Mouse (Mus musculus) MEL (cell line): ENCODE measurements around the gene Vwc2l. TPM values are rescaled to one million over a fixed set of nuclear protein-coding genes. Genes with fewer than 3 reads are reported as not detected.

Source experiments
- DNase-seq: peaks from one replicate; pipeline ENCODE4 v3.0.0; 2011; ENCODE audit warnings: low read depth, low spot score
- H3K27ac ChIP-seq: 2 replicates; pipeline ENCODE4 v1.5.1; 2012; ENCODE audit warnings: low read depth, mild to moderate bottlenecking, control low read depth, low read length, moderate library complexity; ENCODE audit not compliant: control insufficient read depth
- H3K27me3 ChIP-seq, 2 experiments: fragments of 150-350 bp in 1 of 2; sonication (generic) in 1 of 2; 2 replicates each; pipeline ENCODE4 v1.6.1; 2012; ENCODE audit warnings: low read length in 2 of 2, mild to moderate bottlenecking in 2 of 2, improper control_type of control experiment in 1 of 2, moderate library complexity in 1 of 2; ENCODE audit not compliant: insufficient read depth in 2 of 2, control insufficient read depth in 1 of 2
- H3K36me3 ChIP-seq, 2 experiments: 2 replicates each; pipeline ENCODE4 v1.6.1; 2012 to 2014; ENCODE audit warnings: low read length in 2 of 2, improper control_type of control experiment in 1 of 2, inconsistent platforms in 1 of 2, mild to moderate bottlenecking in 1 of 2; ENCODE audit not compliant: insufficient read depth in 2 of 2, control insufficient read depth in 1 of 2
- H3K4me1 ChIP-seq, 2 experiments: fragments of 150-350 bp in 1 of 2; sonication (generic) in 1 of 2; 2 replicates each; pipeline ENCODE4 v1.6.1; 2012; ENCODE audit warnings: low read length in 2 of 2, improper control_type of control experiment in 1 of 2, mild to moderate bottlenecking in 1 of 2; ENCODE audit not compliant: insufficient read depth in 2 of 2, control insufficient read depth in 1 of 2
- H3K4me3 ChIP-seq, 2 experiments: fragments of 150-350 bp in 1 of 2; sonication (generic) in 1 of 2; 2 replicates each; pipeline ENCODE4 v1.5.1; 2012; ENCODE audit warnings: low read depth in 2 of 2, low read length in 2 of 2, mild to moderate bottlenecking in 2 of 2, moderate library complexity in 2 of 2, control low read depth in 1 of 2, improper control_type of control experiment in 1 of 2; ENCODE audit not compliant: control insufficient read depth in 1 of 2, insufficient read depth in 1 of 2
- H3K79me2 ChIP-seq: 2 replicates; pipeline ENCODE4 v1.6.1; 2012; ENCODE audit warnings: mild to moderate bottlenecking, low read length, moderate library complexity; ENCODE audit not compliant: control insufficient read depth, poor library complexity, insufficient read depth
- H3K9ac ChIP-seq: 2 replicates; pipeline ENCODE4 v1.6.1; 2012; ENCODE audit warnings: low read depth, mild to moderate bottlenecking, control low read depth, low read length, moderate library complexity; ENCODE audit not compliant: control insufficient read depth, poor library complexity, severe bottlenecking
- H3K9me3 ChIP-seq: fragments of 150-350 bp; sonication (generic); replicated peaks from 2 replicates; pipeline ENCODE4 v1.6.1; 2012; ENCODE audit warnings: mild to moderate bottlenecking, low read length, improper control_type of control experiment, moderate library complexity; ENCODE audit not compliant: insufficient read depth
- BHLHE40 ChIP-seq: IDR thresholded peaks from 2 replicates; pipeline ENCODE4 v1.6.1; 2012; ENCODE audit warnings: low read depth, mild to moderate bottlenecking, inconsistent platforms, low read length, improper control_type of control experiment, borderline replicate concordance
- CHD1 ChIP-seq: IDR thresholded peaks from 2 replicates; pipeline ENCODE4 v1.6.1; 2012; ENCODE audit warnings: low read depth, mild to moderate bottlenecking, inconsistent platforms, low read length, improper control_type of control experiment
- CTCF ChIP-seq, 3 experiments: IDR thresholded peaks in 2 of 3; conservative IDR thresholded peaks in 1 of 3; 2 replicates each; pipeline ENCODE4 v1.5.1; 2011 to 2012; ENCODE audit warnings: low read length in 3 of 3, low read depth in 2 of 3, mild to moderate bottlenecking in 2 of 3, improper control_type of control experiment in 1 of 3, inconsistent platforms in 1 of 3, mixed read lengths in 1 of 3, moderate library complexity in 1 of 3; ENCODE audit not compliant: control insufficient read depth in 1 of 3, insufficient read depth in 1 of 3, poor library complexity in 1 of 3, severe bottlenecking in 1 of 3
- E2F4 ChIP-seq: IDR thresholded peaks from 2 replicates; pipeline ENCODE4 v1.6.1; 2011; ENCODE audit warnings: low read depth, low read length, improper control_type of control experiment, borderline replicate concordance
- EP300 ChIP-seq, 2 experiments: IDR thresholded peaks; 2 replicates each; pipeline ENCODE4 v1.6.1; 2011; ENCODE audit warnings: improper control_type of control experiment in 2 of 2, low read length in 2 of 2, low read depth in 1 of 2, mild to moderate bottlenecking in 1 of 2
- GABPA ChIP-seq: IDR thresholded peaks from 2 replicates; pipeline ENCODE4 v1.6.1; 2012; ENCODE audit warnings: low read depth, mild to moderate bottlenecking, inconsistent platforms, low read length, improper control_type of control experiment, moderate library complexity
- GATA1 ChIP-seq: IDR thresholded peaks from 2 replicates; pipeline ENCODE4 v1.6.1; 2011; ENCODE audit warnings: low read depth, low read length, improper control_type of control experiment
- HCFC1 ChIP-seq: IDR thresholded peaks from 2 replicates; pipeline ENCODE4 v1.6.1; 2012; ENCODE audit warnings: low read depth, mild to moderate bottlenecking, inconsistent platforms, low read length, improper control_type of control experiment, moderate library complexity
- JUND ChIP-seq: IDR thresholded peaks from 2 replicates; pipeline ENCODE4 v1.6.1; 2011; ENCODE audit warnings: low read depth, mild to moderate bottlenecking, improper control_type of control experiment, low read length
- MAFK ChIP-seq: IDR thresholded peaks from 2 replicates; pipeline ENCODE4 v1.6.1; 2011; ENCODE audit warnings: low read depth, mild to moderate bottlenecking, low read length, improper control_type of control experiment, borderline replicate concordance
- MXI1 ChIP-seq: IDR thresholded peaks from 2 replicates; pipeline ENCODE4 v1.6.1; 2011; ENCODE audit warnings: mild to moderate bottlenecking, low read depth, low read length, improper control_type of control experiment
- MYB ChIP-seq: IDR thresholded peaks from 2 replicates; pipeline ENCODE4 v1.6.1; 2011; ENCODE audit warnings: mild to moderate bottlenecking, low read depth, low read length, improper control_type of control experiment
- NRF1 ChIP-seq: IDR thresholded peaks from 2 replicates; pipeline ENCODE4 v1.6.1; 2014; ENCODE audit warnings: low read depth, mild to moderate bottlenecking, inconsistent platforms, low read length, improper control_type of control experiment, moderate library complexity; ENCODE audit not compliant: poor library complexity, insufficient read depth, severe bottlenecking
- POLR2A ChIP-seq, 2 experiments: IDR thresholded peaks; 2 replicates each; pipeline ENCODE4 v1.6.1; 2011 to 2012; ENCODE audit warnings: low read length in 2 of 2, mild to moderate bottlenecking in 2 of 2, control low read depth in 1 of 2, improper control_type of control experiment in 1 of 2, low read depth in 1 of 2, moderate library complexity in 1 of 2; ENCODE audit not compliant: control insufficient read depth in 1 of 2, insufficient read depth in 1 of 2, poor library complexity in 1 of 2
- POLR2AphosphoS2 ChIP-seq: IDR thresholded peaks from 2 replicates; pipeline ENCODE4 v1.6.1; 2011; ENCODE audit warnings: low read length, improper control_type of control experiment
- TAL1 ChIP-seq: IDR thresholded peaks from 2 replicates; pipeline ENCODE4 v1.6.1; 2012; ENCODE audit warnings: mild to moderate bottlenecking, inconsistent platforms, low read length, moderate library complexity, mixed read lengths
- TBP ChIP-seq: IDR thresholded peaks from 2 replicates; pipeline ENCODE4 v1.8.0; 2011; ENCODE audit warnings: low read depth, low read length, improper control_type of control experiment
- USF2 ChIP-seq, 2 experiments: IDR thresholded peaks; 2 replicates each; pipeline ENCODE4 v1.6.1; 2011 to 2012; ENCODE audit warnings: improper control_type of control experiment in 2 of 2, low read length in 2 of 2, borderline replicate concordance in 1 of 2, inconsistent platforms in 1 of 2, low read depth in 1 of 2, mild to moderate bottlenecking in 1 of 2; ENCODE audit not compliant: insufficient read depth in 1 of 2
- ZMIZ1 ChIP-seq: IDR thresholded peaks from 2 replicates; pipeline ENCODE4 v1.6.1; 2012; ENCODE audit warnings: low read depth, mild to moderate bottlenecking, inconsistent platforms, low read length, improper control_type of control experiment, moderate library complexity
- ZNF384 ChIP-seq: IDR thresholded peaks from 2 replicates; pipeline ENCODE4 v1.6.1; 2012; ENCODE audit warnings: low read depth, mild to moderate bottlenecking, inconsistent platforms, low read length, improper control_type of control experiment
- polyA plus RNA-seq, 2 experiments: library from polyadenylated mRNA; stranded (reverse) in 1 of 2; unstranded in 1 of 2; fragments of >175 nt in 1 of 2; fragments of >200 nt in 1 of 2; gene quantifications; 2 replicates each; pipeline versions ENCODE4 v1.2.1 to v1.2.4; 2012; ENCODE audit warnings: low replicate concordance in 2 of 2, low read depth in 1 of 2; ENCODE audit not compliant: insufficient read length in 2 of 2, insufficient read depth in 1 of 2, missing spikeins in 1 of 2
- total RNA-seq: library from RNA; depleted of rRNA; stranded (reverse); fragments of 300-350 nt; gene quantifications from 2 replicates; pipeline ENCODE4 v1.2.3, GENCODE M21; 2012

Gene Vwc2l
- total and polyA plus RNA-seq, 3 experiments, result not detected

DNA sequence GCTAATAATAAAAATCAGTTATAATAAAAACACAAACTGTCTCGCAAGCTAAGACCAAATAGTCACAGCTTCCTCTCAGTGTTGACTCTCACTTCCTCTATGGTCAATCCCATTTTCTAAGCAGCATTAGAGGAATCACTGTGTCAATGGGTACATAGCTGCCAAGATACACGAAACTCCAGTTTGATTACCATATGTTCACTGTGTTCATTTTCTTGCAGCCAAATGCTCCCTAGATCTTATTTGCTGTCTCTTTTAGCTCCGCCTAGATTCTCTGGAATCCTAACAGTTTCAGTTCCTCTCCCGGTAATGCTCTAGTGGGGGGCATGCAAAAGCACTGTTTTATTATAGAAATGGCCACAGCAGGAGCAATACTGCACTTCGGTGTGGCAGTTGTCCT, 130.4 kb downstream of the Vwc2l start:
- H3K9ac ChIP-seq, result no peak overlapping the region
- DNase-seq, result no peak
- H3K36me3 ChIP-seq, result no peaks in the 10 kb centered on the region
- H3K9me3 ChIP-seq, result no peaks in the 10 kb centered on the region
- no peaks in the 10 kb centered on the region for H3K79me2 ChIP-seq
- no peaks in the 10 kb centered on the region for H3K27me3 ChIP-seq
- H3K4me1 ChIP-seq, result no peaks in the 10 kb centered on the region
- TF ChIP-seq POLR2AphosphoS2 (no peak), CHD1 (no peak), BHLHE40 (no peak), EP300 (IDR thresholded peaks at IDR 0.05; ENCODE audit: low read depth in 1 of 2, low read length in 2 of 2) (no peak), JUND (no peak), CTCF (IDR thresholded peaks at IDR 0.05 in 2 of 3, conservative IDR thresholded peaks at IDR 0.05 in 1 of 3; ENCODE audit: control insufficient read depth in 1 of 3, insufficient read depth in 1 of 3, low read depth in 2 of 3, low read length in 3 of 3, poor library complexity in 1 of 3, severe bottlenecking in 1 of 3) (no peak), HCFC1 (no peak), GATA1 (no peak), TBP (no peak)
- no peak overlapping the region for H3K27ac ChIP-seq
- no peak overlapping the region for H3K4me3 ChIP-seq

DNA sequence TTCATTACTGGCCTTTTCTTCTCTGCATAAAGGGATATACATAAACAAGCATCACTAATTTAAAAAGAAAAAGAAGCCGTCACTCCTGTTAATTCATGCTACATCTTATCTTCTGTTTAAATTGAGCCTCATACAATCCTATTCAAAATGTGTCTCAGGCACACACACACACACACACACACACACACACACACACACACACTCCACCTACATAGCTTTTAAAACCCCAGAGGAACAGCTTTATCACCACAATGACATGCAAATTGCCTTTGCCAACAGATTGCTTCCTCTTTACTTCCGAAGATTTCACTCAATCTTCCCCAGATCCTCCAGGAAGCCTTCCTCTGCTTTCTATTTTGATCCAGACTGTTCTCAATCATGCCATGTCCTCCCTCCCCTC, 136.2 kb downstream of the Vwc2l start:
- DNase-seq, result peak; percentile 8
- Histone ChIP-seq H3K4me3 (no peak overlapping the region), H3K36me3 (no peaks in the 10 kb centered on the region), H3K4me1 (no peaks in the 10 kb centered on the region), H3K27me3 (no peaks in the 10 kb centered on the region), H3K79me2 (no peaks in the 10 kb centered on the region), H3K9ac (no peak overlapping the region), H3K9me3 (no peaks in the 10 kb centered on the region), H3K27ac (no peak overlapping the region)
- no peak for TF ChIP-seq MXI1
- no peak for TF ChIP-seq POLR2AphosphoS2
- no peak for TF ChIP-seq MAFK
- no peak for TF ChIP-seq NRF1
- no peak for TF ChIP-seq GABPA
- TF ChIP-seq ZNF384, result no peak
- no peak for TF ChIP-seq POLR2A (IDR thresholded peaks at IDR 0.05; ENCODE audit: control insufficient read depth in 1 of 2, insufficient read depth in 1 of 2, low read depth in 1 of 2, low read length in 2 of 2, poor library complexity in 1 of 2)
- TF ChIP-seq JUND, result no peak
- no peak for TF ChIP-seq TAL1
- TF ChIP-seq EP300 (IDR thresholded peaks at IDR 0.05; ENCODE audit: low read depth in 1 of 2, low read length in 2 of 2), result no peak
- no peak for TF ChIP-seq USF2 (IDR thresholded peaks at IDR 0.05; ENCODE audit: borderline replicate concordance in 1 of 2, insufficient read depth in 1 of 2, low read depth in 1 of 2, low read length in 2 of 2)
- no peak for TF ChIP-seq CHD1
- no peak for TF ChIP-seq MYB
- no peak for TF ChIP-seq E2F4
- TF ChIP-seq ZMIZ1, result no peak
